Mouse (Mus musculus) embryonic facial prominence, embryonic 15.5 days (tissue): ENCODE results near the gene Smox. TPM values are rescaled to one million over a fixed set of nuclear protein-coding genes. Genes with fewer than 3 reads are reported as not detected.

Experiments
- ATAC-seq: fragments of 200-750 bp; cut with Nextera tagmentation; 2 replicates; pipeline ENCODE4 v1.8.0; 2017; ENCODE audit warnings: low read depth, moderate TSS enrichment; ENCODE audit not compliant: insufficient number of reproducible peaks, low FRiP score, low TSS enrichment
- H3K27ac ChIP-seq: fragments of 300-500 bp; sonication (generic); replicated peaks from 2 replicates; pipeline ENCODE4 v1.5.1; 2015; ENCODE audit warnings: mild to moderate bottlenecking, inconsistent platforms
- H3K27me3 ChIP-seq: fragments of 300-500 bp; sonication (generic); 2 replicates; pipeline ENCODE4 v1.6.1; 2015; ENCODE audit warnings: inconsistent platforms
- H3K36me3 ChIP-seq: fragments of 300-500 bp; sonication (generic); 2 replicates; pipeline ENCODE4 v1.6.1; 2015; ENCODE audit warnings: mild to moderate bottlenecking, inconsistent platforms
- H3K4me1 ChIP-seq: fragments of 300-500 bp; sonication (generic); 2 replicates; pipeline ENCODE4 v1.6.1; 2015; ENCODE audit warnings: inconsistent platforms
- H3K4me2 ChIP-seq: fragments of 300-500 bp; sonication (generic); replicated peaks from 2 replicates; pipeline ENCODE4 v1.6.1; 2015; ENCODE audit warnings: mild to moderate bottlenecking, inconsistent platforms
- H3K4me3 ChIP-seq: fragments of 300-500 bp; sonication (generic); replicated peaks from 2 replicates; pipeline ENCODE4 v1.5.1; 2015; ENCODE audit warnings: mild to moderate bottlenecking, inconsistent platforms
- H3K9ac ChIP-seq: fragments of 300-500 bp; sonication (generic); 2 replicates; pipeline ENCODE4 v1.6.1; 2015; ENCODE audit warnings: inconsistent platforms
- H3K9me3 ChIP-seq: fragments of 300-500 bp; sonication (generic); replicated peaks from 2 replicates; pipeline ENCODE4 v1.6.1; 2016; ENCODE audit warnings: inconsistent platforms
- WGBS: fragments of 180-500 bp; shearing (Covaris S2); methylation state at CpG from one replicate; pipeline ENCODE4 v1.1.7; 2015; 5-methylcytosine and 5-hydroxymethylcytosine counted together
- polyA plus RNA-seq: library from polyadenylated mRNA; unstranded; fragments of >200 nt; fragmentation: Nextera tagmentation; extraction: Ambion mirVana; gene quantifications from 2 replicates; pipeline ENCODE4 v1.2.1, GENCODE M21; 2015

Gene Smox
- polyA plus RNA-seq, 1 experiment from 2014 or later: 59.9 TPM

- Histone ChIP-seq H3K27ac (no peak overlapping the region), H3K27me3 (no peaks in the 10 kb centered on the region), H3K4me2 (no peak overlapping the region), H3K9ac (no peak overlapping the region), H3K4me3 (no peak overlapping the region), H3K36me3 (no peaks in the 10 kb centered on the region), H3K9me3 (no peaks in the 10 kb centered on the region), H3K4me1 (peaks cover 18% of the 10 kb centered on the region)
- no peak for ATAC-seq
- 82% methylated on average over 15 of the region's 15 CpGs for WGBS
Observed at GRCm38 (mm10) chr2:131485126-131485525, 6.2 kb upstream of the Smox start.

GRCm38 (mm10) chr2:131486046-131486445 is 5.2 kb upstream of the Smox start:
- H3K4me3 ChIP-seq: no peak overlapping the region
- H3K36me3 ChIP-seq: no peaks in the 10 kb centered on the region
- no peak for ATAC-seq
- H3K9me3 ChIP-seq: no peaks in the 10 kb centered on the region
- no peak overlapping the region for H3K4me2 ChIP-seq
- 77% methylated on average over 3 of the region's 3 CpGs for WGBS
- H3K4me1 ChIP-seq: peaks cover 18% of the 10 kb centered on the region
- no peaks in the 10 kb centered on the region for H3K27me3 ChIP-seq
- no peak overlapping the region for H3K9ac ChIP-seq
- no peak overlapping the region for H3K27ac ChIP-seq

- Histone ChIP-seq H3K27ac (no peak overlapping the region; the same call in 1 of the 2 replicates), H3K4me3 (no peak overlapping the region), H3K27me3 (no peaks in the 10 kb centered on the region), H3K9me3 (no peaks in the 10 kb centered on the region), H3K36me3 (no peaks in the 10 kb centered on the region), H3K9ac (no peak overlapping the region), H3K4me1 (peaks cover 19% of the 10 kb centered on the region), H3K4me2 (no peak overlapping the region)
- ATAC-seq: no peak
- WGBS: 61% methylated on average over 5 of the region's 5 CpGs
Observed at GRCm38 (mm10) chr2:131487337-131487736, 4.0 kb upstream of the Smox start.

- Histone ChIP-seq H3K36me3 (no peaks in the 10 kb centered on the region), H3K9me3 (no peaks in the 10 kb centered on the region), H3K4me3 (no peak overlapping the region), H3K27me3 (no peaks in the 10 kb centered on the region), H3K4me1 (peaks cover 19% of the 10 kb centered on the region), H3K4me2 (no peak overlapping the region), H3K9ac (no peak overlapping the region), H3K27ac (no peak overlapping the region)
- no peak for ATAC-seq
- WGBS: 77% methylated on average over 4 of the region's 4 CpGs
Observed at GRCm38 (mm10) chr2:131488261-131488660, 3.0 kb upstream of the Smox start.

GRCm38 (mm10) chr2:131488870-131489269 is 2.4 kb upstream of the Smox start:
- H3K27me3 ChIP-seq: no peaks in the 10 kb centered on the region
- peaks cover 20% of the 10 kb centered on the region for H3K4me1 ChIP-seq
- H3K36me3 ChIP-seq: no peaks in the 10 kb centered on the region
- H3K27ac ChIP-seq: no peak overlapping the region
- ATAC-seq: no peak
- 89% methylated on average over 2 of the region's 2 CpGs for WGBS
- no peak overlapping the region for H3K9ac ChIP-seq
- no peak overlapping the region for H3K4me3 ChIP-seq
- H3K9me3 ChIP-seq: no peaks in the 10 kb centered on the region
- H3K4me2 ChIP-seq: no peak overlapping the region

GRCm38 (mm10) chr2:131489591-131489990 is 1.7 kb upstream of the Smox start:
- Histone ChIP-seq H3K27me3 (no peaks in the 10 kb centered on the region), H3K4me3 (no peak overlapping the region), H3K4me1 (peaks cover 23% of the 10 kb centered on the region), H3K36me3 (no peaks in the 10 kb centered on the region), H3K4me2 (no peak overlapping the region), H3K9ac (no peak overlapping the region), H3K27ac (no peak overlapping the region), H3K9me3 (no peaks in the 10 kb centered on the region)
- WGBS: 57% methylated on average over 4 of the region's 4 CpGs
- no peak for ATAC-seq

GRCm38 (mm10) chr2:131491707-131492595 is 655 bp downstream of the Smox start:
- Histone ChIP-seq H3K27ac (peak overlapping the region; percentile 87), H3K9ac (peak overlapping the region; percentile 84), H3K4me3 (peak overlapping the region; percentile 94), H3K27me3 (no peaks in the 10 kb centered on the region), H3K4me2 (peak overlapping the region; percentile 95), H3K4me1 (peaks cover 32% of the 10 kb centered on the region), H3K36me3 (no peaks in the 10 kb centered on the region), H3K9me3 (no peaks in the 10 kb centered on the region)
- peak; percentile 90 for ATAC-seq
- under 1% methylated on average over 87 of the region's 102 CpGs for WGBS

GRCm38 (mm10) chr2:131492596-131493139 is 1.4 kb downstream of the Smox start:
- Histone ChIP-seq H3K27ac (no peak overlapping the region; the same call in 1 of the 2 replicates), H3K4me3 (peak overlapping the region; percentile 94), H3K36me3 (no peaks in the 10 kb centered on the region), H3K4me2 (peak overlapping the region; percentile 95), H3K9ac (peak overlapping the region; percentile 84), H3K4me1 (peaks cover 38% of the 10 kb centered on the region), H3K9me3 (no peaks in the 10 kb centered on the region), H3K27me3 (no peaks in the 10 kb centered on the region)
- 13% methylated on average over 10 of the region's 10 CpGs for WGBS
- no peak for ATAC-seq

GRCm38 (mm10) chr2:131493446-131493845 is 2.1 kb downstream of the Smox start:
- H3K9me3 ChIP-seq: no peaks in the 10 kb centered on the region
- no peaks in the 10 kb centered on the region for H3K36me3 ChIP-seq
- H3K4me1 ChIP-seq: peaks cover 45% of the 10 kb centered on the region
- H3K27ac ChIP-seq: no peak overlapping the region
- no peak overlapping the region for H3K9ac ChIP-seq
- ATAC-seq: no peak
- H3K4me3 ChIP-seq: peak overlapping the region; percentile 94
- H3K27me3 ChIP-seq: no peaks in the 10 kb centered on the region
- 49% methylated on average over 5 of the region's 5 CpGs for WGBS
- peak overlapping the region; percentile 95 for H3K4me2 ChIP-seq

GRCm38 (mm10) chr2:131495256-131495655 is 4.0 kb downstream of the Smox start:
- H3K9me3 ChIP-seq: no peaks in the 10 kb centered on the region
- no peak for ATAC-seq

GRCm38 (mm10) chr2:131496125-131496820 is 5.0 kb downstream of the Smox start:
- Histone ChIP-seq H3K36me3 (no peaks in the 10 kb centered on the region), H3K9ac (no peak overlapping the region), H3K9me3 (no peaks in the 10 kb centered on the region), H3K4me3 (no peak overlapping the region), H3K27me3 (no peaks in the 10 kb centered on the region), H3K27ac (no peak overlapping the region), H3K4me2 (no peak overlapping the region), H3K4me1 (peaks cover 62% of the 10 kb centered on the region)
- ATAC-seq: no peak
- 88% methylated on average over 5 of the region's 5 CpGs for WGBS

More at GRCm38 (mm10) chr2:131495256-131495655, 4.0 kb downstream of the Smox start:
- Histone ChIP-seq H3K27me3 (no peaks in the 10 kb centered on the region), H3K4me3 (no peak overlapping the region), H3K4me2 (no peak overlapping the region), H3K9ac (no peak overlapping the region), H3K4me1 (peaks cover 57% of the 10 kb centered on the region), H3K36me3 (no peaks in the 10 kb centered on the region), H3K27ac (no peak overlapping the region)
- 73% methylated on average over 3 of the region's 3 CpGs for WGBS
